Mouse (Mus musculus): ENCODE results near the gene Gpr165.

The Gpr165 gene

GRCm38 (mm10) chrX:96712907-96713774, at the start of gene Gpr165:
Gene Gpr165, plus strand, starts transcription at chrX:96713441.
- peak; percentile 12 to 43 for DNase-seq (ENCODE audit: low spot score in 2 of 2)

- DNase-seq (ENCODE audit: low spot score in 2 of 2), result no peak
Observed at GRCm38 (mm10) chrX:96674871-96675270, 38.4 kb upstream of the Gpr165 start.
